Mouse (Mus musculus) kidney, embryonic 14.5 days (tissue): ENCODE results near the gene Pip4k2b. TPM values are rescaled to one million over a fixed set of nuclear protein-coding genes. Genes with fewer than 3 reads are reported as not detected.

Source experiments
- ATAC-seq: fragments of 200-750 bp; cut with Nextera tagmentation; 2 replicates; pipeline ENCODE4 v1.8.0; 2017; ENCODE audit warnings: moderate number of reproducible peaks, mild to moderate bottlenecking, moderate TSS enrichment, moderate library complexity; ENCODE audit not compliant: low FRiP score, low TSS enrichment
- H3K27ac ChIP-seq: fragments of 300-500 bp; sonication (generic); 2 replicates; pipeline ENCODE4 v1.5.1; 2014; ENCODE audit warnings: low read depth, mild to moderate bottlenecking, low read length, moderate library complexity, mixed read lengths
- H3K27me3 ChIP-seq: fragments of 300-500 bp; sonication (generic); 2 replicates; pipeline ENCODE4 v1.6.1; 2014; ENCODE audit warnings: mild to moderate bottlenecking, low read length; ENCODE audit not compliant: control insufficient read depth, insufficient read depth
- H3K36me3 ChIP-seq: fragments of 300-500 bp; sonication (generic); 2 replicates; pipeline ENCODE4 v1.6.1; 2014; ENCODE audit warnings: low read length, mixed read lengths; ENCODE audit not compliant: control insufficient read depth, insufficient read depth
- H3K4me1 ChIP-seq: fragments of 300-500 bp; sonication (generic); 2 replicates; pipeline ENCODE4 v1.6.1; 2014; ENCODE audit warnings: low read length, mixed read lengths; ENCODE audit not compliant: control insufficient read depth, insufficient read depth
- H3K4me2 ChIP-seq: fragments of 300-500 bp; sonication (generic); replicated peaks from 2 replicates; pipeline ENCODE4 v1.6.1; 2014; ENCODE audit warnings: low read depth, mild to moderate bottlenecking, low read length
- H3K4me3 ChIP-seq: fragments of 300-500 bp; sonication (generic); 2 replicates; pipeline ENCODE4 v1.5.1; 2014; ENCODE audit warnings: mild to moderate bottlenecking, low read length
- H3K9ac ChIP-seq: fragments of 300-500 bp; sonication (generic); 2 replicates; pipeline ENCODE4 v1.6.1; 2014; ENCODE audit warnings: low read depth, mild to moderate bottlenecking, low read length, moderate library complexity
- H3K9me3 ChIP-seq: fragments of 300-500 bp; sonication (generic); 2 replicates; pipeline ENCODE4 v1.6.1; 2016; ENCODE audit warnings: low read length; ENCODE audit not compliant: control insufficient read depth
- WGBS: fragments of 180-500 bp; shearing (Covaris S2); extraction: QIAGEN DNeasy Blood & Tissue Kit; methylation state at CpG from one replicate; pipeline ENCODE4 v1.1.7; 2014; 5-methylcytosine and 5-hydroxymethylcytosine counted together
- polyA plus RNA-seq: library from polyadenylated mRNA; unstranded; fragments of >200 nt; fragmentation: Nextera tagmentation; extraction: Ambion mirVana; gene quantifications from 2 replicates; pipeline ENCODE4 v1.2.1, GENCODE M21; 2014

Pip4k2b gene
- polyA plus RNA-seq, 1 experiment from 2014 or later, result 1.9 TPM

GRCm38 (mm10) chr11:97701581-97702392, 42.7 kb downstream of the Pip4k2b start:
- no peak overlapping the region for H3K27ac ChIP-seq
- H3K9me3 ChIP-seq, result no peaks in the 10 kb centered on the region
- H3K36me3 ChIP-seq, result peaks cover 19% of the 10 kb centered on the region
- peaks cover 23% of the 10 kb centered on the region for H3K4me1 ChIP-seq
- no peak overlapping the region for H3K9ac ChIP-seq
- H3K4me3 ChIP-seq, result peak overlapping the region; percentile 79; the same call in 1 of the 2 replicates
- ATAC-seq, result no peak
- WGBS, result 51% methylated on average over 15 of the region's 15 CpGs
- no peaks in the 10 kb centered on the region for H3K27me3 ChIP-seq
- H3K4me2 ChIP-seq, result peak overlapping the region; percentile 95

- peak overlapping the region; percentile 99 for H3K27ac ChIP-seq
- H3K9me3 ChIP-seq, result no peaks in the 10 kb centered on the region
- H3K4me2 ChIP-seq, result peak overlapping the region; percentile 95
- ATAC-seq, result no peak
- peaks cover 31% of the 10 kb centered on the region for H3K4me1 ChIP-seq
- peak overlapping the region; percentile 79 for H3K4me3 ChIP-seq
- peaks cover 11% of the 10 kb centered on the region for H3K36me3 ChIP-seq
- H3K9ac ChIP-seq, result peak overlapping the region; percentile 88
- 15% methylated on average over 30 of the region's 30 CpGs for WGBS
- no peaks in the 10 kb centered on the region for H3K27me3 ChIP-seq
Measured at GRCm38 (mm10) chr11:97700746-97701580, 43.5 kb downstream of the Pip4k2b start.

GRCm38 (mm10) chr11:97700003-97700745, 44.3 kb downstream of the Pip4k2b start, which contains the start of gene Pcgf2:
TSS of gene Pcgf2 (minus strand) at chr11:97700497.
- peak; percentile 7 for ATAC-seq
- H3K36me3 ChIP-seq, result peaks cover 5% of the 10 kb centered on the region; the same call in 1 of the 2 replicates
- H3K9ac ChIP-seq, result peak within 1 kb of the TSS; percentile 88
- peak within 1 kb of the TSS; percentile 95 for H3K4me2 ChIP-seq
- H3K4me1 ChIP-seq, result peaks cover 39% of the 10 kb centered on the region
- H3K27ac ChIP-seq, result peak within 1 kb of the TSS; percentile 99
- no peaks in the 10 kb centered on the region for H3K9me3 ChIP-seq
- no peaks in the 10 kb centered on the region for H3K27me3 ChIP-seq
- under 1% methylated on average over 85 of the region's 85 CpGs for WGBS
- H3K4me3 ChIP-seq, result peak within 1 kb of the TSS; percentile 79

GRCm38 (mm10) chr11:97699626-97700002, 44.9 kb downstream of the Pip4k2b start:
- Histone ChIP-seq H3K27me3 (no peaks in the 10 kb centered on the region), H3K27ac (peak overlapping the region; percentile 99), H3K4me3 (peak overlapping the region; percentile 79), H3K4me1 (peaks cover 43% of the 10 kb centered on the region), H3K36me3 (peaks cover 2% of the 10 kb centered on the region; the same call in 1 of the 2 replicates), H3K4me2 (peak overlapping the region; percentile 95), H3K9ac (peak overlapping the region; percentile 88), H3K9me3 (no peaks in the 10 kb centered on the region)
- ATAC-seq, result peak; percentile 45
- 0% methylated on average over 6 of the region's 9 CpGs for WGBS

GRCm38 (mm10) chr11:97698741-97699611, 45.5 kb downstream of the Pip4k2b start:
- peaks cover 47% of the 10 kb centered on the region for H3K4me1 ChIP-seq

GRCm38 (mm10) chr11:97697891-97698529, 46.5 kb downstream of the Pip4k2b start:
- H3K27ac ChIP-seq, result peak overlapping the region; percentile 99
- H3K27me3 ChIP-seq, result no peaks in the 10 kb centered on the region
- 4% methylated on average over 14 of the region's 14 CpGs for WGBS
- ATAC-seq, result peak; percentile 2; the same call in 1 of the 2 replicates
- H3K4me2 ChIP-seq, result peak overlapping the region; percentile 91
- peaks cover 49% of the 10 kb centered on the region for H3K4me1 ChIP-seq
- H3K4me3 ChIP-seq, result peak overlapping the region; percentile 79
- no peaks in the 10 kb centered on the region for H3K9me3 ChIP-seq
- peak overlapping the region; percentile 88 for H3K9ac ChIP-seq
- peaks cover 3% of the 10 kb centered on the region; the same call in 1 of the 2 replicates for H3K36me3 ChIP-seq

More at GRCm38 (mm10) chr11:97698741-97699611, 45.5 kb downstream of the Pip4k2b start:
- no peaks in the 10 kb centered on the region for H3K9me3 ChIP-seq
- H3K4me3 ChIP-seq, result peak overlapping the region; percentile 79
- ATAC-seq, result peak; percentile 3; the same call in 1 of the 2 replicates
- peak overlapping the region; percentile 91 for H3K4me2 ChIP-seq
- H3K9ac ChIP-seq, result peak overlapping the region; percentile 88
- H3K27ac ChIP-seq, result peak overlapping the region; percentile 99
- H3K36me3 ChIP-seq, result no peaks in the 10 kb centered on the region
- 1% methylated on average over 49 of the region's 63 CpGs for WGBS
- H3K27me3 ChIP-seq, result no peaks in the 10 kb centered on the region

GRCm38 (mm10) chr11:97697199-97697890, 47.2 kb downstream of the Pip4k2b start:
- Histone ChIP-seq H3K27ac (no peak overlapping the region), H3K4me3 (peak overlapping the region; percentile 79), H3K27me3 (no peaks in the 10 kb centered on the region), H3K9ac (peak overlapping the region; percentile 88), H3K36me3 (peaks cover 9% of the 10 kb centered on the region; the same call in 1 of the 2 replicates), H3K4me2 (peak overlapping the region; percentile 91), H3K9me3 (no peaks in the 10 kb centered on the region), H3K4me1 (peaks cover 49% of the 10 kb centered on the region)
- 39% methylated on average over 11 of the region's 11 CpGs for WGBS
- ATAC-seq, result no peak
